Mouse (Mus musculus) cortical plate, adult 2 months (tissue): ENCODE data around the gene Entpd1.

Experiments
- CTCF ChIP-seq: fragments of 200-500 bp; IDR thresholded peaks from 2 replicates; pipeline ENCODE4 v1.5.1; 2011; ENCODE audit warnings: mild to moderate bottlenecking, control low read depth, low read length; ENCODE audit not compliant: insufficient read depth; ENCODE audit errors: extremely low read depth
- POLR2A ChIP-seq: fragments of 200-500 bp; IDR thresholded peaks from 2 replicates; pipeline ENCODE4 v1.6.1; 2011; ENCODE audit warnings: mild to moderate bottlenecking, low read length, control low read depth; ENCODE audit not compliant: insufficient read depth; ENCODE audit errors: extremely low read depth

DNA sequence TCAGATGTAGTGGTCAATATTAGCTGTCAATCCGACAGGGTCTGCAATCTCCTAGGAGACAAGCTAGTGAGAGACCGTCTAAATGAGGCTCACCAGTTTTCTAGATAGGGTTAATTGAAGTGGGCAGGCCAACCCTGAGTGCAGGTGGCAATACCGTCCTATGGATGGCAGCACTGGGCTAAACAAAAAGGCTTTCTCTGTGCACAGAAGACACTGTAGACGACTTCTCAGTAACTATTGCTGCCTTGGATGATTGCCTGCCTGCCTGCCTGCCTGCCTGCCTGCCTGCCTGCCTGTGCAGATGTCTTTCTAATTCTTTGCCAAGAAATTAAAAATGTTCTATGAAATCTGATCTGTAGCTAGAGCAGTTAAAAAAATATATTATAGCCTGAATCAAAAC, 134.4 kb downstream of the Entpd1 start:
- TF ChIP-seq CTCF (peak; percentile 34), POLR2A (no peak)
